Mouse (Mus musculus) neural tube, embryonic 12.5 days (tissue): Measurements from ENCODE around the gene Gng3. TPM values are rescaled to one million over a fixed set of nuclear protein-coding genes. Genes with fewer than 3 reads are reported as not detected.

Experiments used
- ATAC-seq: fragments of 200-750 bp; cut with Nextera tagmentation; 2 replicates; pipeline ENCODE4 v1.8.0; 2017; ENCODE audit warnings: low read depth, mild to moderate bottlenecking, moderate TSS enrichment, moderate library complexity; ENCODE audit not compliant: low FRiP score
- H3K27ac ChIP-seq: fragments of 300-500 bp; sonication (generic); 2 replicates; pipeline ENCODE4 v1.5.1; 2016
- H3K27me3 ChIP-seq: fragments of 300-500 bp; sonication (generic); replicated peaks from 2 replicates; pipeline ENCODE4 v1.6.1; 2016; ENCODE audit warnings: mild to moderate bottlenecking
- H3K36me3 ChIP-seq: fragments of 300-500 bp; sonication (generic); 2 replicates; pipeline ENCODE4 v1.6.1; 2016; ENCODE audit warnings: mild to moderate bottlenecking
- H3K4me1 ChIP-seq: fragments of 300-500 bp; sonication (generic); 2 replicates; pipeline ENCODE4 v1.6.1; 2016
- H3K4me2 ChIP-seq: fragments of 300-500 bp; sonication (generic); replicated peaks from 2 replicates; pipeline ENCODE4 v1.6.1; 2016; ENCODE audit warnings: mild to moderate bottlenecking
- H3K4me3 ChIP-seq: fragments of 300-500 bp; sonication (generic); 2 replicates; pipeline ENCODE4 v1.5.1; 2016
- H3K9ac ChIP-seq: fragments of 300-500 bp; sonication (generic); 2 replicates; pipeline ENCODE4 v1.6.1; 2016; ENCODE audit warnings: mild to moderate bottlenecking
- H3K9me3 ChIP-seq: fragments of 300-500 bp; sonication (generic); 2 replicates; pipeline ENCODE4 v1.6.1; 2016; ENCODE audit warnings: mild to moderate bottlenecking
- WGBS: fragments of 180-500 bp; shearing (Covaris S2); methylation state at CpG from one replicate; pipeline ENCODE4 v1.1.7; 2016; 5-methylcytosine and 5-hydroxymethylcytosine counted together
- polyA plus RNA-seq: library from polyadenylated mRNA; unstranded; fragments of >200 nt; fragmentation: Nextera tagmentation; extraction: Ambion mirVana; gene quantifications from 2 replicates; pipeline ENCODE4 v1.2.1, GENCODE M21; 2016

The Gng3 gene
- 203 and 211 TPM in 2 replicates for polyA plus RNA-seq

DNA sequence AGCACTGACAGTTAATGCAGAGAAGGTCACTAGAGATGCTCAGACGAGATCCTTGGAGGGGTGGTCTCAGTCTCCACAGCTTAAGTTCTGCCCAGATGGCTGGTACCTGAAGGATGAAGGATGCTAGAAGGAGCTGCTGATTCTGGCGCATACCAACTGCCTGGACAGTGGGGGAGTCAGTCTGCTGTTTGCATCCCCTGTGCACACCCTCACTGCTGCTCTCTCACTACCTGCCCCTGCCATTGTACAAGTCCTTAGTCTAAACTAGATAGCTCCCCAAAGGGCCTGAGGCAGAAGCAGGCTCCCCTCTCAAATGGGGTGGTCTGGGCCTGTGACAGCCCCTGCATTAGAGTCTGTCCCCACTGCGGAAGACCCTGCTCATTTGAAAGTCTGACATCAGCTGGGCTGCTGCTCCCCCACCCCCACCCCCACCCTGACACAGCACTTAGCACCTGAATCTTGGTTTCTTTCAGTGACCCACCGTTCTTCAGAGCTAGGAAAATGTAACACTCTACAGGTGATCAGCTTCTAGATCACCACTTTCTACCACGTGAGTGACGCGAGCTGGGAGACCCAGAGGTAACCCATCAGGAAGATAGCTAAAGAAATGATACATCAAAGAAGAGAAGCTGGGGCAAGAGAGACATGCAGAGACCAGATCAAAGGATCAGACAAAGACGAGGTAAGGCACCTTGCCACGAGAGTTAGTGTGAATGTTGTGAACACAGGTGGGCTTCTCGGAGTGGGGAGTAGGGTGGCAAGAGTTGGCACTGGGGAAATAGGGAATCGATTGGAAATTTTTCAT, at the start of gene Gng3:
Gene Gng3, minus strand, starts transcription at position 92 of the 805 bp plus-strand sequence.
- WGBS: 44% methylated on average over 11 of the region's 11 CpGs
- ATAC-seq: peak; percentile 85
- Histone ChIP-seq H3K9ac (peak within 1 kb of the TSS; percentile 71), H3K36me3 (peaks cover 23% of the 10 kb centered on the region), H3K4me1 (peaks cover 32% of the 10 kb centered on the region), H3K9me3 (no peaks in the 10 kb centered on the region), H3K4me2 (peak within 1 kb of the TSS; percentile 75), H3K27me3 (no peaks in the 10 kb centered on the region), H3K4me3 (peak within 1 kb of the TSS; percentile 52), H3K27ac (peak within 1 kb of the TSS; percentile 91)

- Histone ChIP-seq H3K9me3 (no peaks in the 10 kb centered on the region), H3K4me3 (peak overlapping the region; percentile 57), H3K9ac (peak overlapping the region; percentile 75), H3K27ac (peak overlapping the region; percentile 12; the same call in 1 of the 2 replicates), H3K36me3 (peaks cover 11% of the 10 kb centered on the region), H3K4me2 (peak overlapping the region; percentile 79), H3K4me1 (peaks cover 12% of the 10 kb centered on the region), H3K27me3 (no peaks in the 10 kb centered on the region)
- WGBS: 13% methylated on average over 19 of the region's 19 CpGs
- no peak; the same call in 1 of the 2 replicates for ATAC-seq
These were observed 48.8 kb upstream of the Gng3 start for GRCm38 (mm10) chr19:8887585-8888463.

DNA sequence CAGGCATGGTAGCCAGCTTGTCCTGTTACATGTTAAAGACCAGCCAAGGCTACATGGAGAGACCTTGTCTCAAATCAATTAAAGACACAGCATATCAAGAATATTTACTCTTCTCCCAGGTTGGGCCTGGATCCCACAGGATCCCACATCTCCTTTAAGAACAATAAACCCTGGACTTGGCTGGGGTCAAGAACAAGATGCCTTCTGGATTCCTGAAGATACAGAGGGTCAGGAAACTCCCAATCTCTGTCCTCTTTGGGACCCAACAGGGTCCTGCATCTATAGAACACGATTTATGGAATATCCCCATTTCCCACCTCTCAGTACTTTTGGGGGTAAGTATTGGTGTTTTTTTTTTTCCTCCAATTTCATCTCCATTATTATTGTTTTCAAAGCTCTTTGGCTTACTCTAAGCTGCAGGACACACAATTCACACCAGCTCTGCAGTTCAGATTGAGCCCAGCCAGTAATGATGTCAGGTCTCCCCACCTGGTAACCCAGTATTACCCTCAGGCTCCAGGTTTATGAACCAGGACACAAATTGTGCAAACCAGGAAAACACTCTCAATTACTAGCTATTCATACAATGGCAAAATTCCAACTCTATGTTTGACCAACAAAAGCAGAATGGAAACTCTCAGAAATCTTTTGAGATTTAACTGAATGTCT, 48.1 kb upstream of the Gng3 start:
- no peak for ATAC-seq
- H3K4me3 ChIP-seq: no peak overlapping the region
- no peaks in the 10 kb centered on the region for H3K27me3 ChIP-seq
- H3K27ac ChIP-seq: no peak overlapping the region
- 54% methylated on average over 1 of the region's 1 CpGs for WGBS
- H3K36me3 ChIP-seq: peaks cover 11% of the 10 kb centered on the region
- H3K4me2 ChIP-seq: peak overlapping the region; percentile 79
- H3K4me1 ChIP-seq: peaks cover 12% of the 10 kb centered on the region
- H3K9ac ChIP-seq: no peak overlapping the region
- H3K9me3 ChIP-seq: no peaks in the 10 kb centered on the region

DNA sequence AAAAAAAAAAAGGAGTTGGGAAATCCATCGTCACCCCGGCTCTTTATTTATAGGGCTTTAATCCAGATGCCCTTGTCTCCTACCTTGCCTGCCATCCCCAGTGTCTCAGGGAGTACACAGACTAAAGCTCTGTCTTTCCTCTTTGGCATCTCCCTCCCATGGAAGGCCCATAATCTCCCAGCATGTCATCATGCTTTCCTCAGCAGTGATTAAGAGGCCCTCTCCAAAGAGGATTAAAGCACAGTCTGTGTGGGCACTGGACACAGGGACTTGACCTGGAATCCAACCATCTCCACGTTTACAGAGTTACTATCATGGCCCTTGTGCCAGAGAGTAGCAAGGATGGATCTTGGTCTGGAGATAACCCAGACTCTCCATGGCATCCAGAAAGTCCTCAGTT, 44.6 kb upstream of the Gng3 start, which contains the start of the genes Lbhd1 and Gm49403:
Gene Lbhd1, plus strand, starts transcription at position 117 of the 400 bp plus-strand sequence.
Gene Gm49403, plus strand, starts transcription at position 315 of the 400 bp plus-strand sequence.
- no peak within 1 kb of the TSS for H3K4me2 ChIP-seq
- H3K27me3 ChIP-seq: no peaks in the 10 kb centered on the region
- no peak within 1 kb of the TSS for H3K4me3 ChIP-seq
- no peak within 1 kb of the TSS for H3K27ac ChIP-seq
- H3K36me3 ChIP-seq: no peaks in the 10 kb centered on the region
- peaks cover 17% of the 10 kb centered on the region for H3K4me1 ChIP-seq
- 73% methylated on average over 3 of the region's 3 CpGs for WGBS
- no peaks in the 10 kb centered on the region for H3K9me3 ChIP-seq
- no peak within 1 kb of the TSS for H3K9ac ChIP-seq
- ATAC-seq: no peak

- H3K9me3 ChIP-seq: no peaks in the 10 kb centered on the region
- H3K4me2 ChIP-seq: peak overlapping the region; percentile 77
- H3K4me1 ChIP-seq: 0 out of 2 replicates have a peak, but pooled peaks cover 9% of the 10 kb centered on the region
- H3K4me3 ChIP-seq: peak overlapping the region; percentile 64
- 29% methylated on average over 3 of the region's 3 CpGs for WGBS
- peaks cover 10% of the 10 kb centered on the region for H3K36me3 ChIP-seq
- ATAC-seq: no peak; the same call in 1 of the 2 replicates
- no peak overlapping the region; the same call in 1 of the 2 replicates for H3K27ac ChIP-seq
- H3K27me3 ChIP-seq: no peaks in the 10 kb centered on the region
- H3K9ac ChIP-seq: no peak overlapping the region
These were observed 42.0 kb upstream of the Gng3 start for GRCm38 (mm10) chr19:8881034-8881392.

DNA sequence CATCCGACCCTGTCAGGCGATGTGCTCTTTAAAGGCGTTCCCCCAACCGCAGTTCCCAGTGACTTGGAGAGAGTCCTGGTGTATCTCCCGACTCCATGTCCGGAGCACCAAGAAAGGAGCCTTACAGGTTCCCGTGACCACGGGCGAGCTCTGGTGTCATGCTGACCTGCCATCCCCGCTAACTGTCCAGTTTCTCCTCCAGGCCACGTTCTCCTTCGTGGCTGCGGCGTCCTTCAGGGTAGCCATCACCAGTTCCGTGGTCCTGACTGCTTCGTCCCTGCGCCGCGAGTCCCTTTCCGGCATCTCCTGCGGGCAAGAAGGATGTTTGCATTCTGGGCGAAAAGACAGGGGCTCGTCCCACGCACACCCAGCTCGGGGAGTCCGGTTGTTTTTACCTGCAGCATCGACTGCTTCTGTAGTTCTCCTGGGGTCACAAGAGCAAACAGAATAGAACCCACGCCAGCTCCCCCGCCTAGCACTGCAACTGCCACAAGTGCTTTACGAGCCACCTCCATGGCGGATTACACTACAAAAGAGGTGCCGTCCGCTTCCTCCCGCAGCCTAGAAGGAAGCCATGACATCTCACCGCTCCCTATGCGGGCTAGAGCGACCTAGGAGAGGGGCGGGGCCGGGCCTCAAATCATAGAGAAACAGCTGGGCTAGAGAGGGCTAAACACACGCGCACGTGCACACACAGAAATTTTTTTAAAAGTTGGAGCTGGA, 41.5 kb upstream of the Gng3 start, which contains the start of gene Uqcc3:
Gene Uqcc3, minus strand, starts transcription at position 613 of the 723 bp plus-strand sequence.
- peak within 1 kb of the TSS; percentile 64 for H3K4me3 ChIP-seq
- under 1% methylated on average over 42 of the region's 42 CpGs for whole genome bisulfite sequencing
- H3K36me3 ChIP-seq: peaks cover 16% of the 10 kb centered on the region
- H3K4me1 ChIP-seq: 0 out of 2 replicates have a peak, but pooled peaks cover 9% of the 10 kb centered on the region
- no peaks in the 10 kb centered on the region for H3K27me3 ChIP-seq
- peak within 1 kb of the TSS; percentile 86 for H3K9ac ChIP-seq
- H3K9me3 ChIP-seq: no peaks in the 10 kb centered on the region
- H3K27ac ChIP-seq: peak within 1 kb of the TSS; percentile 23; the same call in 1 of the 2 replicates
- peak; percentile 98 for ATAC-seq
- peak within 1 kb of the TSS; percentile 77 for H3K4me2 ChIP-seq

- H3K9ac ChIP-seq: no peak overlapping the region
- no peak overlapping the region for H3K4me2 ChIP-seq
- no peak overlapping the region for H3K4me3 ChIP-seq
- H3K27me3 ChIP-seq: no peaks in the 10 kb centered on the region
- H3K27ac ChIP-seq: no peak overlapping the region
- 94% methylated on average over 7 of the region's 7 CpGs for WGBS
- no peak for ATAC-seq
- H3K4me1 ChIP-seq: peaks cover 15% of the 10 kb centered on the region
- no peaks in the 10 kb centered on the region for H3K9me3 ChIP-seq
- H3K36me3 ChIP-seq: peaks cover 39% of the 10 kb centered on the region
These were observed 36.0 kb upstream of the Gng3 start for GRCm38 (mm10) chr19:8875031-8875430.

GRCm38 (mm10) chr19:8872266-8872840, 33.4 kb upstream of the Gng3 start:
- Histone ChIP-seq H3K4me1 (peaks cover 9% of the 10 kb centered on the region), H3K27ac (0 out of 2 replicates have a peak overlapping the region, but pooled peaks have one; percentile 33), H3K27me3 (no peaks in the 10 kb centered on the region), H3K9ac (peak overlapping the region; percentile 96), H3K4me2 (peak overlapping the region; percentile 92), H3K4me3 (peak overlapping the region; percentile 79), H3K36me3 (peaks cover 39% of the 10 kb centered on the region), H3K9me3 (no peaks in the 10 kb centered on the region)
- no peak for ATAC-seq
- 81% methylated on average over 10 of the region's 10 CpGs for WGBS

DNA sequence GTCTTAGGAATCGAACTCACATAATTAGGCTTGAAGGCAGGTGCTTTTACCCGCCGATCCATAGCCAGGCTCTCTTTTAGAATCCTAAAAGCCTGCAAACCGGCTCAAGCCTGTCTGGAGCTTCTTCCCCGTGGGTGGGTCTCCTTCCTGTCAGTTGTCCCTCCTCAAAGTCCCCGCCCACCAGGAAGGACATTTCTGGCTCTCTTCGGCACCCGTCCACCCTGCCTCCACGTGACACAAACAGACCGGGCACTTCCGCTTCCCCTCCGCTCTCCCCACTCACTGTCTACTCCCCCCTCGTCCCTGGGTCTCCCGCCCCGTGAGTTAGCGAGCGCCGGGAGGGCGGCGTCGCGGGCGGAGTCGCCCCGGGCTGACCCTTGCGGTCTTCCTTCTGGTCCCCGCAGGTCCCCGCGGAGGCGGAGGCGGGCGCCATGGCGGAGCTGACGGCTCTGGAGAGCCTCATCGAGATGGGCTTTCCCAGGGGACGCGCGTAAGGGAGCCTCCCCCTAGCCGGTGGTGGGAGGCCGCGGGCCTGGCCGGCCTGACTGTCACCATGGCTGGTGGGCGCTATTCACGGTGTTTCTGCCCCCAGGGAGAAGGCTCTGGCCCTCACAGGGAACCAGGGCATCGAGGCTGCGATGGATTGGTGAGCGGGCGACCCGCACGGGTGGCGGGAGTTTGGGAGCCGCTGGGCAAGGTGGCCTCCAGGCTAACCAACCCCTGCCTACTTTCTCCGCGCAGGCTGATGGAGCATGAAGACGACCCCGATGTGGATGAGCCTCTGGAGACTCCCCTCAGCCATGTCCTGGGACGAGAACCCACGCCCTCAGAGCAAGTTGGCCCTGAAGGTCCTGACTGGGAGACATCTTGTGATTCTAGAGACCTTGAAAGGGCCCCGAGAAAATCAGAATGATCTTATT, 32.5 kb upstream of the Gng3 start, which contains the start of gene Ubxn1:
Gene Ubxn1, plus strand, starts transcription at position 230 of the 920 bp plus-strand sequence.
- WGBS: under 1% methylated on average over 59 of the region's 59 CpGs
- Histone ChIP-seq H3K27ac (peak within 1 kb of the TSS; percentile 33; the same call in 1 of the 2 replicates), H3K4me2 (peak within 1 kb of the TSS; percentile 92), H3K27me3 (no peaks in the 10 kb centered on the region), H3K4me1 (peaks cover 9% of the 10 kb centered on the region), H3K9ac (peak within 1 kb of the TSS; percentile 96), H3K4me3 (peak within 1 kb of the TSS; percentile 79), H3K36me3 (peaks cover 33% of the 10 kb centered on the region), H3K9me3 (no peaks in the 10 kb centered on the region)
- ATAC-seq: peak; percentile 97

DNA sequence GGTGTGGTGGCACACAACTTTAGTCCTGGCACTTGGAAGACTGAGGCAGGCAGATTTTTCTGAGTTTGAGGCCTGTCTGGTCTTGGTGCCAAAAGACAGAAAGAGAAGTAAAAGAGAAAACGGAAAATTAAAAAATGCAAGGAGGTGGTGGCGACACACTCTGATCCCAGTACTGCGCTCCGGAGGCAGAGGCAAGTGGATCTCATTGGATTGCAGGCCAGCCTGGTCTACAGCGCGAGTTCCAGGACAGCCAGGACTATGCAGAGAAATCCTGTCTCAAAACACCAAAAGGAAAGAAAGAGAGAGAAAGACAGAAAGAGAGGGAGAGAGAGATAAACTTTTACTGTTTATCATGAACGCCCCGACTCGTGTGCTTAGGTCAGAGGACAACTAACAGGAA, 31.8 kb upstream of the Gng3 start:
- Histone ChIP-seq H3K9ac (peak overlapping the region; percentile 96), H3K4me2 (peak overlapping the region; percentile 92), H3K36me3 (peaks cover 27% of the 10 kb centered on the region), H3K27ac (peak overlapping the region; percentile 23; the same call in 1 of the 2 replicates), H3K27me3 (no peaks in the 10 kb centered on the region), H3K9me3 (no peaks in the 10 kb centered on the region), H3K4me1 (peaks cover 9% of the 10 kb centered on the region), H3K4me3 (peak overlapping the region; percentile 79)
- WGBS: 64% methylated on average over 9 of the region's 9 CpGs
- peak; percentile 51 for ATAC-seq
